Mouse (Mus musculus) brain, embryonic 18.5 days (tissue): Measurements from ENCODE around the gene Apoa2.

Experiments used
- DNase-seq: peaks from one replicate; pipeline ENCODE4 v3.0.0-alpha.2; 2012; ENCODE audit warnings: low read depth, low spot score

Gene Apoa2

DNA sequence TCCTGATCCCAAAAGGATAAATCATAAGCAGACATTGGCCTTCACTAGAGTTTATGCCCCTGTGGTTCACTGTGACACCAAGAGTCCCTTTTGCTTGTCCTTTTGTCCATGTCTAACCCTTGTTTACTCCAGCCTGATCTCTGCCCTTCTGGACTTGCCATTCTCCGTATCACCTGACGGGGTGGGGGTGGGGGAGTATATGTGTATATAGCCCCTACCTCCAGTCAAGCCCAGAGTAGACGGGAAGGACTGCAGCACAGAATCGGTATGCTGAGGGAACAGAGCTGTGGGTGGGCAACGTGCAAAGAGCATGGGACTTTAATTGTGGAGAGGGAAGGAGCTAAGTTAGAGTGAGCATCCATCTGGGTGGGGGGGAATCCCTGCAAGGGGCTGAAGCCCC, at the start of gene Apoa2:
TSS of gene Apoa2 (plus strand) at position 198 of the 400 bp plus-strand sequence.
- DNase-seq: no peak

GRCm38 (mm10) chr1:171179487-171180171, 45.2 kb upstream of the Apoa2 start:
- no peak for DNase-seq

DNA sequence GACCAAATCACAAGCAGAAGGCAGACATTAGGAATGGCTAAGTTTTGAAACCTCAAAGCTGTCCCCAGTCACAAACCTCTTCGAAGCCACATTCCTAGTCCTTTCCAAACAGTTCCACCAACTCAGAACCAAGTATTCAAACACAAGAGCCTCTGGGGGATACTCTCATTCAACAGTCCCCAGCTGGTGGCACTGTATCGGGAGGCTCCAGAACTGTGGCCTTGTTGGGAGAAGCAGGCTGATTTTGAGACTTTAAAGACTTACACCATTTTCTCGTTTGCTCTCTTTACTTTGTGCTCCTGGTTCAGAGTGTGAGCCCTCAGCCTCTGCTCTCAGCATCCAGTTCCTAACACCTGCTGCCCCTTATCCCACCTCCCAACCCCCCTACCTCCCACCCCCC, 41.8 kb upstream of the Apoa2 start:
- no peak for DNase-seq

DNA sequence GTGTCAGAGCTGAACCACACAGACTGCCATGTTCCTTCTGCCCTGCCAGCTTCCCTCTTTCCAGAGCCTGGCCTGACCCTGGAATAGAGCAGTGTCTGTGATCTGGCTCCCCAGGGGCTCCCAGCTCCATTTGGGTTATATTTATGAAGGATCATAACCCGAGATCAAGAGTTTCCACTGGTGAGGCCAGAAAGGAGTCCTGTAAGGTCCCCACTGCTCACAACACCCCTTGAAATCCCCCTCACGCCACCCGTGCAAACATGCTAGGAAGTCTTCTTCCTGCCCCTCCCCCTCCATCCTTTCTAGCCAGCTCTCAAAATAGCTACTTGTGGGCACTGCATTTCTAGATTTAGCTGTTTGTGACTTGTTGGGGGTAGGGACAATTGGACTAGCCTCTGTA, 41.2 kb upstream of the Apoa2 start:
- DNase-seq: no peak

- no peak for DNase-seq
Observed at GRCm38 (mm10) chr1:171184314-171184713, 40.5 kb upstream of the Apoa2 start.

DNA sequence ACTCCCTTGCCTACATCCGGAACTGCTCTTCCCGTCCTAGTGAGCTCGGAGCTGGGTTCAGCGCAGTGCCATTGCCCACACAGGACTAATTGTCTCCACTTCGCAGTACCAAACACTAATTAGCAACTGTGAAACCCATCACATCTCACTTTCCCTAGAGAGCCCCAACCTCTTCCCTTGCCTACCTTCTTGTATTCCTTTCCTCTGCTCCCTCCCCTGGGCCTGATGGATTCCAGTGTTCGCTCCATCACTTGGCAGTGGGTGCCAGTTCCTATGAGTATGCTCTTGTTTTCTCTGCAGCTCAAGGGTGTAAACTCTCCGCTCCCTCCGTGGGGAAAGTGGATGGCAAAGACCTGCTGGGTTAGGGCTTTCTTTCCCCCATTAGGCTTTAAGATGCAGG, 39.2 kb upstream of the Apoa2 start:
- DNase-seq: no peak

GRCm38 (mm10) chr1:171187851-171188700, 36.8 kb upstream of the Apoa2 start:
- no peak for DNase-seq

- no peak for DNase-seq
Observed at GRCm38 (mm10) chr1:171189046-171189445, 35.8 kb upstream of the Apoa2 start.

- no peak for DNase-seq
Observed at GRCm38 (mm10) chr1:171189476-171190114, 35.3 kb upstream of the Apoa2 start.

DNA sequence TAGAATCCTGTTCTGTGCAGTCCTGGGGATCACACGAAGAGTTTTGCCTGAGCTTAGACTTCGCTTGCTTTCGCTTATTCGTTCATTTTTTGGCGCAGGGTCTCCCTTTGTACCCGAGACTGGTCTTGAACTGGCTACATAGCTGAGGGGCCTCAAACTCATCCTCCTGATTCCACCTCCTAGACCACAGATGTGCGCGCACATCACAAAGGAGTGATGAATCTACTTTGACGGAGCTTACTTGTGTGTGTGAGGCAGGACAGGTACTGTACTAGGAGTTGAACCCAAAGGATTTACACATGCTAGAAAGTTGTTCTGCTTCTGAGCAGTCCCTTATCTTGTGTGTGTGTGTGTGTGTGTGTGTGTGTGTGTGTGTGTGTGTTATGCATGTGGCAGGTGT, 34.0 kb upstream of the Apoa2 start:
- DNase-seq: no peak

GRCm38 (mm10) chr1:171192283-171192682, 32.6 kb upstream of the Apoa2 start:
- no peak for DNase-seq

GRCm38 (mm10) chr1:171193093-171193840, 31.6 kb upstream of the Apoa2 start:
- no peak for DNase-seq

- no peak for DNase-seq
Observed at GRCm38 (mm10) chr1:171193911-171194830, 30.7 kb upstream of the Apoa2 start.

DNA sequence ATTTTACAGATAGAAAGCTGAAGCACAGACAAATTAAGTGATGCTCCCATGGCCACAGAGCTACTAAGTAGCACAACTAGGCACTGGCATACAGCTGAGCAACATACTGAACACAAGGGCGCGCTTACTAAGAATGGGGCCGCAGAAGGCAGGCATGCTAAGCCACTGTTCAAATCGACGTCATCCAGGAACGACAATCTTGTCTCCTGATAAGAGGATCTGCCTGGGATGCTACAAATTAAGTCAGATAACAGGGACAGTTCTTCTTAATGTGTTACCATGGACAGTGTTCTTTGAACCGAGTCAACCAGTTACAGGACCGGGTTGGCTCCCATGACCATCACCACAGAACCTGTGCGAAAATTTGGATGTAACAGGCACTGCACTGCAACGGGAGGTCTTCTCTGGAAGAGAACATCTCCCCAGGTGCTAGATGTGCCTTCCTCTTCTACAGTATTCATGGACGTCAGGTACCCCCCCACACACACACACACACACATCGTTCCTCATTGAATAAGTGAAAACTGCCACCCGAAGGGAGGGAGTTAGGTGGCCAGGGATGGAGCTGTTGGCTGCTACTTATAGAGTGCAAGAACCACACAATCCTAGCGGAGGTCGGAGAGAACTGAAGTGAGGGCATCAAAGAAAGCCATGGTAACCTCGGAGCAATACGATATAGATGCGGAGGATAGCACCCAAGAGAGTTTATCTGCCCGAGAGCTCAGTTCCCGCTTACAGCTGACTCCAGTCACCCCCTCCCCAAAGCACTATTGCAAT, 29.6 kb upstream of the Apoa2 start:
- DNase-seq: no peak

DNA sequence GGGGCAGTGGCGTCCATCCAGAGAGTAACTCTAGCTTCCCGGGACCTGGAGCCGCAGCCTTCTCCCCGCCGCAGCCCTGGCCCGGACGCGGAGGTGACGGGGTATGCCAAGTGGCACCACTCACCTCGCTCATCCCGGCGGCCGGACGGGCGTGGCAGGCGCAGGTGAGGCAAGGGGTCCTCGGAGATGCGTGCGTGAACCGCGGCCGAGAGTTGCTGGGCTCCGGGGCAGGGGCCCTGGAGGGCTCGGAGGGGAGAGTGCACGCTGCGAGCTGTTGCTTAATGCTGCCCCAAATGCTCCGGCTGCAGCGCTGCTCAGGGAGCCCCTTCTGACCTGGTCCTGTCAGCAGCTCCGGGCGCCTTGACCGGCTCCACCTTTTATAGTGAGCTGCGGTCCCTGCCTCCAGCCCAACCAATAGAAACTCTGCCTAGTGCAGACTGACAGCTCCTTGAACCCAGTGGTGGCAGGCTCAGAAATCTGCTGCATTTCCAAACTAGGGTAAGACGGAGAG, 28.9 kb upstream of the Apoa2 start, which contains the start of gene Pcp4l1:
TSS of gene Pcp4l1 (minus strand) at position 382 of the 511 bp plus-strand sequence.
- DNase-seq: no peak

GRCm38 (mm10) chr1:171199532-171199931, 25.3 kb upstream of the Apoa2 start:
- DNase-seq: no peak

DNA sequence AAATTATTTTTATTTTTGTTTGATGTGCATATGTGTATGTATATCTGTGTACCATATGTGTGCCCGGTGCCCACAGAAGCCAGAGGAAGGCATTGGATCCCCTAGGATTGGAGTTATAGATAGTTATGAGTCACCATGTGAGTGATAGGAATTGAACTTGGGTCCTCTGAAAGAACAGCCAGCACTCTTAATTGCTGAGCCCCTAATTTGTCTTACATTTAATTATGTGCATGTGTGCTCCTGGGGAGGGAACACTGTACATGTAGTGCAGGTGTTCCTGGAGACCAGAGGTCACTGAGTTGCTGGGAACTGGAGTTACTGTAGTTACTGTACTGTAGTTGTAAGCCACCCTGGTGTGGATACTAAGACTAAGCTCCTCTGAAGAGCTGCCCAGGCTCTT, 24.1 kb upstream of the Apoa2 start:
- DNase-seq: no peak

DNA sequence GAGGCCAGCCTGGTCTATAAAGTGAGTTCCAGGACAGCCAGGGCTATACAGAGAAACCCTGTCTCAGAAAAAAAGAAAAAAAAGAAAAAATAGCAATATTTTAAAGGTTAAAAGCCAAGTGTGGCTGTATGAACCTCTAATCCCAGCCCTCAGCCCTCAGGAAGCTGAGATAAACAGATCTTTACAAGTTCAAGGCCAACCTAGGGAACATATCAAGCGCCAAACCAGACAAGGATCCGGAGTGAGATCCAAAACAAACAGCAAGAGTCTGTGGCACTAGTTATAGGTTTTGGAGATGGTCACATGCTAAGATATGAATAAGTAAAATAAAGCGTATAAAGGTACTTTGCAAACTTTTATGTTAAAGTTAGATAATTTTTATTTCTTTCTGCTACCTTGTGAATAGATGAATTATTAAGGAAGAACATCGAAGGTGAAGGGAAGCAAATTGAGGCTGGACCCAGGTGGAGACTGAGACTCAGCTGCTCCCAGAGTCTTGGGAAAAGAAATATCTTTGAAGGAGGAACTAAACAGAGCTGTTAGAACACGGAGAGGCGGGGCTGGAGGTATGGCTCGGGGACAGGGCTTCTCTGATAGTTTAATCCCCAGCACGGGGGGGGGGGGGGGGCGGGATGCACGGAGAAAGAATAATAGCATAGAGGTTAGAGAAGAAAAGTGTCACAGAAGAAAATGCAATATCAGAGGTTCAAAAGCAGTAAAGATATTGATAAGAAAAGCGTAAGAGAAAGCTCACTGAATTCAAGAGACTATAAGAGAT, 21.2 kb upstream of the Apoa2 start:
- DNase-seq: no peak

DNA sequence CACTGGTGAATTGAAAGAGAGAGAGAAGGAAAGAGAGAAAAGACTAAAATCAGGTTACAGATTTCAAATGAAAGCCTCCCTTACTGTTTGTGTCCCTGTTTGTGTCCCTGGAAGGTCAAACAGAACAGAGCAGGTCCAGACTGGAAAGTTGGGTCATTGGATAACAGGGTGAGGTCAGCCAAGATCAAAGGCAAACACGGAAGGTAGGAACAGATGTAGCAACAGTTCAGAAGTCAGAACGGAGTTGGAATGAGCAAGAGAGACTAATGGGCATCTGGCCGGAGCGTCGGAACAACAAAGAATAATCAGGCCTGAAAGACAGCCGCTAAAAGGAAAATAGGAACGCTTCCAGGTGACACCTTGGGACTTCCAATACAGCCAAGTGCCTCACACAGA, 20.6 kb upstream of the Apoa2 start:
- DNase-seq: no peak
